Mouse (Mus musculus) testis, adult 2 months (tissue): ENCODE measurements at regions not wholly inside any gene's neighbourhood (a gene's known extent, or its start where the extent isn't known, plus 50 kb on each side); places are given as distances from the start of the nearest gene placed in this dataset.

Experiments
- CTCF ChIP-seq: fragments of 200-500 bp; IDR thresholded peaks from 2 replicates; pipeline ENCODE4 v1.5.1; 2012; ENCODE audit warnings: low read depth, mild to moderate bottlenecking, inconsistent platforms, low read length, moderate library complexity; ENCODE audit not compliant: control insufficient read depth, insufficient read depth, insufficient replicate concordance
- POLR2A ChIP-seq: fragments of 200-500 bp; IDR thresholded peaks from 2 replicates; pipeline ENCODE4 v1.6.1; 2012; ENCODE audit warnings: low read depth, mild to moderate bottlenecking, inconsistent platforms, low read length, moderate library complexity; ENCODE audit not compliant: control insufficient read depth

DNA sequence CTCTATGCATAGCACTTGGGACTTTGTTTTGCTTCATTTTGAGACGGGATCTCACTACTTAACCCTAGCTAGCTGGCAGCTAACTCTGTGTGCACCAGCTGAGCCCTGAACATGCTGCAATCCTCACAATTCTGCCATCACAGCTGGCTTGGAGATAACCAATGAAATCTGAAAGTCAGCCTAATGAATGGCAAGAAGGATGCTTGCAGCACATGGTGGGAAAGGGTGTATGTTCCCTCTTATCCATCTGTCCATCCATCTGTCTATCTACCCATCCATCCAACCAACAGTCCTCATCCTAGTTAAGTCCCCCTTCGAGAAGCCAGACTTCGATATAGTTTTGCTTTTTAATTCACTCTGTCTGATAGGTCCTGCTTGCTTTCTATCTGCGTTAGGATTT, 55.9 kb upstream of the Elovl6 start:
- TF ChIP-seq POLR2A: no peak
- TF ChIP-seq CTCF: no peak
